Mouse (Mus musculus) heart, postnatal 14 days (tissue): ENCODE results near the gene Olfr1392. TPM values are rescaled to one million over a fixed set of nuclear protein-coding genes. Genes with fewer than 3 reads are reported as not detected.
A peak's percentile ranks its signal among the peaks of the same experiment; 100 is the strongest.

Experiments
- DNase-seq, 2 experiments: peaks; one replicate each; pipeline ENCODE4 v3.0.0; 2021 to 2022
- intact Hi-C: fragments of 180-260 bp; cut with DNase I; formaldehyde crosslinking; loops from one replicate; pipeline ENCODE4 v1.15.1; 2025
- total RNA-seq, 2 experiments: library from RNA; stranded (reverse); gene quantifications; 2 replicates each; pipeline ENCODE4 v1.2.3; 2021

The Olfr1392 gene
- total RNA-seq, 2 experiments from 2014 or later: not detected

- intact Hi-C loops: loop anchor here (2.0 to 5.0 kb wide), 2 partner anchors 48 to 143 kb away; partner anchors contain the start of gene Zfp62
- peak; percentile 92 to 94 for DNase-seq
Measured at GRCm38 (mm10) chr11:49250422-49251379, 34.4 kb upstream of the Olfr1392 start.

GRCm38 (mm10) chr11:49251380-49251761 is 33.7 kb upstream of the Olfr1392 start:
- intact Hi-C loops: loop anchor here (2.0 to 5.0 kb wide), 2 partner anchors 49 to 144 kb away; partner anchors contain the start of gene Zfp62
- DNase-seq: no peak

GRCm38 (mm10) chr11:49252048-49252447 is 33.0 kb upstream of the Olfr1392 start:
- intact Hi-C loops: loop anchor here (5.0 kb wide), 1 partner anchor 145 kb away; no protein-coding TSS in a partner anchor
- no peak for DNase-seq

- intact Hi-C loops: loop anchor here (5.0 kb wide), 1 partner anchor 146 kb away; no protein-coding TSS in a partner anchor
Measured at GRCm38 (mm10) chr11:49253035-49253434, 32.0 kb upstream of the Olfr1392 start.

GRCm38 (mm10) chr11:49259296-49259695 is 25.8 kb upstream of the Olfr1392 start:
- intact Hi-C loops: no loop called here
- no peak for DNase-seq

More at GRCm38 (mm10) chr11:49253035-49253434, 32.0 kb upstream of the Olfr1392 start:
- DNase-seq: no peak

- intact Hi-C loops: loop anchor here (10.0 kb wide), 1 partner anchor 465 kb away; no protein-coding TSS in a partner anchor
- no peak for DNase-seq
Measured at GRCm38 (mm10) chr11:49259829-49260228, 25.3 kb upstream of the Olfr1392 start.

GRCm38 (mm10) chr11:49260598-49261312 is 24.3 kb upstream of the Olfr1392 start:
- intact Hi-C loops: loop anchor here (10.0 kb wide), 1 partner anchor 466 kb away; no protein-coding TSS in a partner anchor
- peak; percentile 70 to 84 for DNase-seq

- intact Hi-C loops: loop anchor here (10.0 kb wide), 1 partner anchor 467 kb away; no protein-coding TSS in a partner anchor
- DNase-seq: no peak
Measured at GRCm38 (mm10) chr11:49261313-49261855, 23.7 kb upstream of the Olfr1392 start.

- intact Hi-C loops: loop anchor here (10.0 kb wide), 1 partner anchor 467 kb away; no protein-coding TSS in a partner anchor
- no peak for DNase-seq
Measured at GRCm38 (mm10) chr11:49262286-49262685, 22.8 kb upstream of the Olfr1392 start.

- intact Hi-C loops: loop anchor here (10.0 kb wide), 1 partner anchor 468 kb away; no protein-coding TSS in a partner anchor
Measured at GRCm38 (mm10) chr11:49263149-49263548, 21.9 kb upstream of the Olfr1392 start.

GRCm38 (mm10) chr11:49264081-49264480 is 21.0 kb upstream of the Olfr1392 start:
- DNase-seq: no peak
- intact Hi-C loops: loop anchor here (10.0 kb wide), 1 partner anchor 469 kb away; no protein-coding TSS in a partner anchor

More at GRCm38 (mm10) chr11:49263149-49263548, 21.9 kb upstream of the Olfr1392 start:
- DNase-seq: no peak

- intact Hi-C loops: loop anchor here (10.0 kb wide), 1 partner anchor 470 kb away; no protein-coding TSS in a partner anchor
Measured at GRCm38 (mm10) chr11:49264622-49265021, 20.5 kb upstream of the Olfr1392 start.

GRCm38 (mm10) chr11:49265101-49265500 is 20.0 kb upstream of the Olfr1392 start:
- DNase-seq: no peak
- intact Hi-C loops: loop anchor here (10.0 kb wide), 1 partner anchor 470 kb away; no protein-coding TSS in a partner anchor

More at GRCm38 (mm10) chr11:49264622-49265021, 20.5 kb upstream of the Olfr1392 start:
- no peak for DNase-seq

GRCm38 (mm10) chr11:49266671-49267070 is 18.4 kb upstream of the Olfr1392 start:
- intact Hi-C loops: loop anchor here (10.0 kb wide), 1 partner anchor 472 kb away; no protein-coding TSS in a partner anchor
- DNase-seq: no peak

GRCm38 (mm10) chr11:49267316-49267715 is 17.8 kb upstream of the Olfr1392 start:
- intact Hi-C loops: loop anchor here (10.0 kb wide), 1 partner anchor 473 kb away; no protein-coding TSS in a partner anchor
- DNase-seq: no peak

- intact Hi-C loops: loop anchor here (1.0 to 10.0 kb wide), 2 partner anchors 78 to 473 kb away; no protein-coding TSS in a partner anchor
- no peak for DNase-seq
Measured at GRCm38 (mm10) chr11:49267970-49268579, 17.0 kb upstream of the Olfr1392 start.

GRCm38 (mm10) chr11:49269761-49270160 is 15.3 kb upstream of the Olfr1392 start:
- intact Hi-C loops: loop anchor here (2.0 to 10.0 kb wide), 3 partner anchors 163 to 475 kb away; partner anchors contain the start of gene Irgm1
- DNase-seq: no peak

- intact Hi-C loops: loop anchor here (2.0 to 5.0 kb wide), 2 partner anchors 164 to 398 kb away; partner anchors contain the start of gene Irgm1
- DNase-seq: no peak
Measured at GRCm38 (mm10) chr11:49270368-49270767, 14.7 kb upstream of the Olfr1392 start.

GRCm38 (mm10) chr11:49271334-49271733 is 13.7 kb upstream of the Olfr1392 start:
- intact Hi-C loops: loop anchor here (1.0 to 5.0 kb wide), 4 partner anchors 78 to 399 kb away; partner anchors contain the start of gene Irgm1
- peak in 1 of 2 experiments; percentile 61 for DNase-seq
